Comparison of ENCODE assay signal across 8 mouse cellular contexts in genomic region chr13:108722234-108722633, GRCm38 (mm10).
DNase-seq lines count a peak whose midpoint lies in the region; ATAC-seq lines count a peak whose summit lies in the region.

No protein-coding gene starts in this region.

- peak; percentile 29 for DNase-seq in cerebellum, adult 11 months
- peak; percentile 20 for DNase-seq in right cerebral cortex, postnatal 14 days
- no peak for DNase-seq in right cerebral cortex, adult 2 months (ENCODE audit: low spot score in 2 of 2)
- peak; percentile 43 to 46 for DNase-seq in cerebellum, postnatal 36 days
- DNase-seq in lung, postnatal 4 days: peak; percentile 21 to 38
- DNase-seq in forebrain, embryonic 14.5 days (ENCODE audit: low spot score): no peak
- no peak for DNase-seq in urinary bladder, adult 18-20 months (ENCODE audit: low spot score in 2 of 2)

- H3K27ac ChIP-seq in forebrain, embryonic 14.5 days (ENCODE audit: low read depth, low read length): no peak overlapping the region

- H3K9me3 ChIP-seq in forebrain, embryonic 14.5 days (replicated peaks; ENCODE audit: control insufficient read depth, low read length): no peaks in the 10 kb centered on the region

- no peaks in the 10 kb centered on the region for H3K4me1 ChIP-seq in forebrain, embryonic 14.5 days (ENCODE audit: control insufficient read depth, insufficient read depth, low read length)

- H3K4me2 ChIP-seq in forebrain, embryonic 14.5 days (ENCODE audit: low read length): no peak overlapping the region

- no peak overlapping the region for H3K4me3 ChIP-seq in forebrain, embryonic 14.5 days (ENCODE audit: low read depth, low read length)

- ATAC-seq in cerebellum, adult (ENCODE audit: insufficient number of reproducible peaks, low FRiP score, low TSS enrichment): no peak
- ATAC-seq in forebrain, embryonic 14.5 days: no peak

- H3K27me3 ChIP-seq in forebrain, embryonic 14.5 days (replicated peaks; ENCODE audit: control insufficient read depth, insufficient read depth, low read length): no peaks in the 10 kb centered on the region

- no peak overlapping the region for H3K9ac ChIP-seq in forebrain, embryonic 14.5 days (ENCODE audit: low read length)

- WGBS in forebrain, embryonic 14.5 days: 79% methylated on average over 5 of the region's 5 CpGs

- no peaks in the 10 kb centered on the region for H3K36me3 ChIP-seq in forebrain, embryonic 14.5 days (ENCODE audit: control insufficient read depth, insufficient read depth, low read length)

Comparison
In these comparisons a context has a peak if more than half of its experiments do, and no peak if none do; other contexts are left out.
1. DNase-seq: peak in cerebellum, adult 11 months (single experiment), right cerebral cortex, postnatal 14 days (single experiment), cerebellum, postnatal 36 days (2 of 2) and lung, postnatal 4 days (2 of 2); none in right cerebral cortex, adult 2 months (0 of 2), forebrain, embryonic 14.5 days (single experiment) and urinary bladder, adult 18-20 months (0 of 2).